Mouse (Mus musculus): ENCODE results near the gene Atp6v1g2. TPM values are rescaled to one million over a fixed set of nuclear protein-coding genes. Genes with fewer than 3 reads are reported as not detected.

The Atp6v1g2 gene
- polyA plus RNA-seq, 1 experiment from 2014 or later, result 26.2 TPM

GRCm38 (mm10) chr17:35252619-35253292 is 19.3 kb downstream of the Atp6v1g2 start:
- H3K9ac ChIP-seq, result no peak overlapping the region
- no peaks in the 10 kb centered on the region for H3K27me3 ChIP-seq (replicated peaks)
- no peak overlapping the region for H3K4me3 ChIP-seq
- H3K4me1 ChIP-seq, result no peaks in the 10 kb centered on the region
- H3K27ac ChIP-seq, result no peak overlapping the region
- ATAC-seq (ENCODE audit: low FRiP score, low read depth), result no peak
- peaks cover 65% of the 10 kb centered on the region for H3K36me3 ChIP-seq
- WGBS, result 87% methylated on average over 18 of the region's 18 CpGs
- H3K4me2 ChIP-seq (replicated peaks), result no peak overlapping the region
- no peaks in the 10 kb centered on the region for H3K9me3 ChIP-seq

- 0 out of 2 replicates have a peak, but pooled peaks have one; percentile 5 for ATAC-seq (ENCODE audit: low FRiP score, low read depth)
- no peak overlapping the region for H3K27ac ChIP-seq
- H3K36me3 ChIP-seq, result peaks cover 59% of the 10 kb centered on the region
- H3K9me3 ChIP-seq, result no peaks in the 10 kb centered on the region
- 89% methylated on average over 32 of the region's 32 CpGs for WGBS
- no peak overlapping the region for H3K9ac ChIP-seq
- H3K4me2 ChIP-seq (replicated peaks), result no peak overlapping the region
- H3K4me3 ChIP-seq, result no peak overlapping the region
- H3K27me3 ChIP-seq (replicated peaks), result no peaks in the 10 kb centered on the region
- no peaks in the 10 kb centered on the region for H3K4me1 ChIP-seq
Measured at GRCm38 (mm10) chr17:35253293-35254093, 20.0 kb downstream of the Atp6v1g2 start.

GRCm38 (mm10) chr17:35254241-35255098 is 21.0 kb downstream of the Atp6v1g2 start:
- Histone ChIP-seq H3K9ac (no peak overlapping the region), H3K9me3 (no peaks in the 10 kb centered on the region), H3K27me3 (replicated peaks) (no peaks in the 10 kb centered on the region), H3K27ac (no peak overlapping the region), H3K36me3 (peaks cover 49% of the 10 kb centered on the region), H3K4me2 (replicated peaks) (no peak overlapping the region), H3K4me1 (no peaks in the 10 kb centered on the region), H3K4me3 (no peak overlapping the region)
- ATAC-seq (ENCODE audit: low FRiP score, low read depth), result peak; percentile 22
- 55% methylated on average over 11 of the region's 11 CpGs for WGBS

GRCm38 (mm10) chr17:35255301-35255700 is 21.8 kb downstream of the Atp6v1g2 start:
- Histone ChIP-seq H3K27me3 (replicated peaks) (no peaks in the 10 kb centered on the region), H3K4me3 (no peak overlapping the region), H3K9me3 (no peaks in the 10 kb centered on the region), H3K4me1 (no peaks in the 10 kb centered on the region), H3K27ac (no peak overlapping the region), H3K36me3 (peaks cover 41% of the 10 kb centered on the region), H3K9ac (no peak overlapping the region), H3K4me2 (replicated peaks) (no peak overlapping the region)
- ATAC-seq (ENCODE audit: low FRiP score, low read depth), result no peak
- WGBS, result 73% methylated on average over 3 of the region's 3 CpGs

- Histone ChIP-seq H3K27ac (no peak overlapping the region), H3K9me3 (no peaks in the 10 kb centered on the region), H3K4me1 (no peaks in the 10 kb centered on the region), H3K36me3 (peaks cover 37% of the 10 kb centered on the region), H3K4me2 (replicated peaks) (no peak overlapping the region), H3K27me3 (replicated peaks) (no peaks in the 10 kb centered on the region), H3K9ac (no peak overlapping the region), H3K4me3 (no peak overlapping the region)
- no peak for ATAC-seq (ENCODE audit: low FRiP score, low read depth)
- WGBS, result 57% methylated on average over 4 of the region's 4 CpGs
Measured at GRCm38 (mm10) chr17:35255704-35256103, 22.2 kb downstream of the Atp6v1g2 start.

GRCm38 (mm10) chr17:35257378-35257777 is 23.9 kb downstream of the Atp6v1g2 start:
- H3K4me2 ChIP-seq (replicated peaks), result peak overlapping the region; percentile 48
- ATAC-seq (ENCODE audit: low FRiP score, low read depth), result no peak
- no peaks in the 10 kb centered on the region for H3K27me3 ChIP-seq (replicated peaks)
- H3K9me3 ChIP-seq, result no peaks in the 10 kb centered on the region
- H3K9ac ChIP-seq, result no peak overlapping the region
- 80% methylated on average over 1 of the region's 1 CpGs for WGBS
- H3K4me1 ChIP-seq, result no peaks in the 10 kb centered on the region
- no peak overlapping the region for H3K27ac ChIP-seq
- H3K36me3 ChIP-seq, result peaks cover 22% of the 10 kb centered on the region
- no peak overlapping the region for H3K4me3 ChIP-seq

GRCm38 (mm10) chr17:35257824-35258491 is 24.5 kb downstream of the Atp6v1g2 start:
- ATAC-seq (ENCODE audit: low FRiP score, low read depth), result no peak

GRCm38 (mm10) chr17:35258492-35259478 is 25.3 kb downstream of the Atp6v1g2 start:
- Histone ChIP-seq H3K27me3 (replicated peaks) (0 out of 2 replicates have a peak, but pooled peaks cover 4% of the 10 kb centered on the region), H3K36me3 (peaks cover 8% of the 10 kb centered on the region), H3K9me3 (no peaks in the 10 kb centered on the region), H3K4me2 (replicated peaks) (no peak overlapping the region), H3K4me1 (0 out of 2 replicates have a peak, but pooled peaks cover 4% of the 10 kb centered on the region), H3K9ac (no peak overlapping the region), H3K27ac (no peak overlapping the region), H3K4me3 (no peak overlapping the region)
- 68% methylated on average over 14 of the region's 14 CpGs for WGBS
- ATAC-seq (ENCODE audit: low FRiP score, low read depth), result no peak

More at GRCm38 (mm10) chr17:35257824-35258491, 24.5 kb downstream of the Atp6v1g2 start:
- 13% methylated on average over 17 of the region's 17 CpGs for WGBS
- no peak overlapping the region for H3K27ac ChIP-seq
- H3K36me3 ChIP-seq, result peaks cover 16% of the 10 kb centered on the region
- no peaks in the 10 kb centered on the region for H3K9me3 ChIP-seq
- 0 out of 2 replicates have a peak overlapping the region, but pooled peaks have one; percentile 9 for H3K9ac ChIP-seq
- peak overlapping the region; percentile 48 for H3K4me2 ChIP-seq (replicated peaks)
- no peaks in the 10 kb centered on the region for H3K4me1 ChIP-seq
- no peaks in the 10 kb centered on the region for H3K27me3 ChIP-seq (replicated peaks)
- no peak overlapping the region for H3K4me3 ChIP-seq

GRCm38 (mm10) chr17:35259621-35260020 is 26.2 kb downstream of the Atp6v1g2 start:
- peaks cover 7% of the 10 kb centered on the region; the same call in 1 of the 2 replicates for H3K27me3 ChIP-seq (replicated peaks)
- H3K4me1 ChIP-seq, result 0 out of 2 replicates have a peak, but pooled peaks cover 7% of the 10 kb centered on the region
- H3K4me2 ChIP-seq (replicated peaks), result no peak overlapping the region
- H3K36me3 ChIP-seq, result no peaks in the 10 kb centered on the region
- 91% methylated on average over 4 of the region's 4 CpGs for WGBS
- no peak overlapping the region for H3K9ac ChIP-seq
- no peaks in the 10 kb centered on the region for H3K9me3 ChIP-seq
- no peak overlapping the region for H3K4me3 ChIP-seq
- no peak overlapping the region for H3K27ac ChIP-seq
- no peak for ATAC-seq (ENCODE audit: low FRiP score, low read depth)

- H3K9me3 ChIP-seq, result no peaks in the 10 kb centered on the region
- peaks cover 11% of the 10 kb centered on the region; the same call in 1 of the 2 replicates for H3K27me3 ChIP-seq (replicated peaks)
- no peak overlapping the region for H3K4me3 ChIP-seq
- H3K36me3 ChIP-seq, result no peaks in the 10 kb centered on the region
- no peak overlapping the region for H3K9ac ChIP-seq
- 77% methylated on average over 13 of the region's 13 CpGs for WGBS
- no peak for ATAC-seq (ENCODE audit: low FRiP score, low read depth)
- H3K27ac ChIP-seq, result no peak overlapping the region
- 0 out of 2 replicates have a peak, but pooled peaks cover 7% of the 10 kb centered on the region for H3K4me1 ChIP-seq
- H3K4me2 ChIP-seq (replicated peaks), result no peak overlapping the region
Measured at GRCm38 (mm10) chr17:35261651-35262050, 28.2 kb downstream of the Atp6v1g2 start.
